Mouse (Mus musculus) myocyte (in vitro differentiated cells): Measurements from ENCODE around the gene Arl9.

ENCODE experiments used
- CEBPB ChIP-seq: IDR thresholded peaks from 2 replicates; pipeline ENCODE4 v1.6.1; 2011; ENCODE audit warnings: mild to moderate bottlenecking, moderate library complexity; ENCODE audit not compliant: poor library complexity, insufficient read depth, severe bottlenecking
- MAX ChIP-seq: IDR thresholded peaks from one replicate; pipeline ENCODE4 v1.6.1; 2011; ENCODE audit warnings: low read depth, mild to moderate bottlenecking, control low read depth
- MYOG ChIP-seq, 3 experiments: IDR thresholded peaks; one replicate each; pipeline ENCODE4 v1.6.1; 2011; ENCODE audit warnings: control low read depth in 2 of 3, low read depth in 2 of 3, mild to moderate bottlenecking in 2 of 3; ENCODE audit not compliant: insufficient read length in 2 of 3, control insufficient read depth in 1 of 3, insufficient read depth in 1 of 3
- POLR2A ChIP-seq: IDR thresholded peaks from one replicate; pipeline ENCODE4 v1.6.1; 2011; ENCODE audit warnings: low read depth, mild to moderate bottlenecking, control low read depth, moderate library complexity; ENCODE audit not compliant: insufficient read length
- POLR2AphosphoS2 ChIP-seq: IDR thresholded peaks from one replicate; pipeline ENCODE4 v1.6.1; 2011; ENCODE audit warnings: low read depth, control low read depth; ENCODE audit not compliant: insufficient read length
- SRF ChIP-seq: IDR thresholded peaks from one replicate; pipeline ENCODE4 v1.6.1; 2011; ENCODE audit warnings: low read depth; ENCODE audit not compliant: control insufficient read depth, insufficient read length
- TCF3 ChIP-seq: IDR thresholded peaks from one replicate; pipeline ENCODE4 v1.6.1; 2011; ENCODE audit warnings: low read depth, control low read depth; ENCODE audit not compliant: insufficient read length
- USF1 ChIP-seq: IDR thresholded peaks from one replicate; pipeline ENCODE4 v1.6.1; 2011; ENCODE audit warnings: low read depth, mild to moderate bottlenecking, control low read depth, moderate library complexity

GRCm38 (mm10) chr5:77010352-77010751 is 6.5 kb downstream of the Arl9 start:
- TF ChIP-seq POLR2A (no peak), MYOG (IDR thresholded peaks at IDR 0.05; ENCODE audit: control insufficient read depth in 1 of 3, insufficient read depth in 1 of 3, insufficient read length in 2 of 3, low read depth in 2 of 3) (no peak), USF1 (no peak), SRF (no peak), POLR2AphosphoS2 (no peak), MAX (no peak), CEBPB (no peak), TCF3 (no peak)
